Mouse (Mus musculus) thymus, adult 2 months (tissue): ENCODE results near the gene Fam227b. TPM values are rescaled to one million over a fixed set of nuclear protein-coding genes. Genes with fewer than 3 reads are reported as not detected.

Experiments used
- DNase-seq: peaks from one replicate; pipeline ENCODE4 v3.0.0; 2021
- H3K27ac ChIP-seq: fragments of 200-500 bp; 2 replicates; pipeline ENCODE4 v1.5.1; 2012; ENCODE audit warnings: low read length, control low read depth; ENCODE audit not compliant: control insufficient read depth, insufficient read depth
- H3K27me3 ChIP-seq: fragments of 200-500 bp; 2 replicates; pipeline ENCODE4 v1.6.1; 2012; ENCODE audit warnings: mild to moderate bottlenecking, low read length, moderate library complexity, mixed read lengths; ENCODE audit not compliant: control insufficient read depth, insufficient read depth
- H3K36me3 ChIP-seq: fragments of 200-500 bp; 2 replicates; pipeline ENCODE4 v1.6.1; 2012; ENCODE audit warnings: mild to moderate bottlenecking, low read length, moderate library complexity; ENCODE audit not compliant: control insufficient read depth, insufficient read depth
- H3K4me1 ChIP-seq: fragments of 200-500 bp; replicated peaks from 2 replicates; pipeline ENCODE4 v1.6.1; 2012; ENCODE audit warnings: low read length; ENCODE audit not compliant: control insufficient read depth, insufficient read depth
- H3K4me3 ChIP-seq: fragments of 200-500 bp; 2 replicates; pipeline ENCODE4 v1.5.1; 2012; ENCODE audit warnings: mild to moderate bottlenecking, low read length, control low read depth, moderate library complexity; ENCODE audit not compliant: control insufficient read depth, insufficient read depth
- CTCF ChIP-seq: fragments of 200-500 bp; IDR thresholded peaks from 2 replicates; pipeline ENCODE4 v1.5.1; 2012; ENCODE audit warnings: mild to moderate bottlenecking, control low read depth, low read length, moderate library complexity, borderline replicate concordance; ENCODE audit not compliant: control insufficient read depth, poor library complexity, insufficient read depth; ENCODE audit errors: extremely low read depth
- POLR2A ChIP-seq: fragments of 200-500 bp; IDR thresholded peaks from 2 replicates; pipeline ENCODE4 v1.6.1; 2012; ENCODE audit warnings: mild to moderate bottlenecking, low read length, control low read depth, moderate library complexity; ENCODE audit not compliant: control insufficient read depth, poor library complexity, insufficient read depth; ENCODE audit errors: extremely low read depth
- WGBS: fragments of 180-500 bp; shearing (Covaris S2); methylation state at CpG from one replicate; pipeline ENCODE4 v1.1.7; 2018; 5-methylcytosine and 5-hydroxymethylcytosine counted together
- polyA plus RNA-seq: library from polyadenylated mRNA; depleted of rRNA; stranded (reverse); fragments of >200 nt; gene quantifications from 2 replicates; pipeline ENCODE4 v1.2.3, GENCODE M21; 2012

Fam227b gene
- polyA plus RNA-seq, 1 experiment: not detected

DNA sequence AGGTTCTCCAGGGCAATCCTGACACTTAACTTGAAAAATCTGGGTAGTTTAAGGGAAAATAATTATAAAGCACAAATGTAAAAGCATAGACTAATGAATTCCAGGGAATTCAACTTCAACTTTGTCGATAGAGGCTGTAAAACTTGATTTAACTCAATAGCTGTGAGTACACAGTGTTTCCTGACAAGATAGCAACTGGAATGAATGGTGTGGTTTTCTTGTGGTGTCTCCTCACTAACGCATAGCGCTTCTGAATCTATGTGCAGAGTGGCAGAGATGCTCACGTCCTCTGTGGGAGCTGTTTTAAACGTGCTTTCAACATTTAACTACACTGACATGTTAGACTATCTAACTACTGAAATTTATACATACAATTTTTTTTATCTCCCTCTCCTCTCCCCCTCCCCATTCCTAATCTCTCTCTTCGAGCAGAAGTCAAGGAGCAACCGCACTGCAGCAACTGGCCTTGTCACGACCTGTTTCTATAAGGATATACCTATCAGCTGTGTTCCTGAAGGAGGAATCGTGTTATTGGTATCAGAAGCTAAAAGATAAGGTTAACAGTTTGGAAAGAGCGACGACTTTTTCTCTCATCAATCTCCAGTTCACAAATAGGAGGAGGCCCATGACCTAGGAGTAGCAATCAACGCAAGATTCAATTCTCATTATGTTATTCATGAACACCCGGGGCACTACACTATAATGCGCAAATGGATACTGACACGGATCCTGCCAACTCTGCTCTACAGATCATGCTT lies 116.6 kb downstream of the Fam227b start:
- no peak for TF ChIP-seq CTCF
- no peak for TF ChIP-seq POLR2A
- no peaks in the 10 kb centered on the region for H3K27me3 ChIP-seq
- no peaks in the 10 kb centered on the region for H3K4me1 ChIP-seq
- no peak for DNase-seq
- WGBS: 87% methylated on average over 15 of the region's 15 CpGs
- no peaks in the 10 kb centered on the region for H3K36me3 ChIP-seq
- no peak overlapping the region for H3K4me3 ChIP-seq
- H3K27ac ChIP-seq: no peak overlapping the region

DNA sequence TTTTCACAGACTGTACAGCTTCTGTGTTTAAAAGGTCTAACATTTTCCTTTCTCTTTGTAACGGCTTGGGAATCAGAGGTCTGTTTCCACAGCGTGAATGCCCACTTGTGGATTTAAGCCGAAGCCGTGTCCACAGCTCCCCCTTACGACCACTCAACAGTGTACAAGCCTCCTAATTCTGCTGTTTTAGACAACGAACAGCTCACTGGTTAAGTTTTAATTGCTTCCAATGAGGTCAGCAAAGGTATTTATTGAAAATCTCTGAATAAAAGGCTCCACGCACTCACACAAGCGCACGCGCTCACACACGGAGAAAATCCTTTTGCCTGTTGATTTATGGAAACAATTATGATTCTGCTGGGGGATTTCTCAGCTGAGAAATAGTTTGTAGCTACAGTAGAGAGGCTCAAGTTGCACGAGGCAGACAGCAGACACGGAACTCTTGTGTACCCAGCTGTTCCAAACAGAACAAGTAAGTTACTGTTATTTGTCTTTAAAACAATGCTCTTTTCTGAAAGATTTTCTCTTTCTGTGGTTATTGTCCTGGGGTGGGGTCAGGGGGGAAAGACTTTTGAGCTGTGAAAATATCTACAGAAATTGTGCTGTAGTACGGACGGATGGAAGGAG lies 117.3 kb downstream of the Fam227b start, which contains the start of gene Fgf7:
TSS of gene Fgf7 (plus strand) at position 280 of the 627 bp plus-strand sequence.
- WGBS: 81% methylated on average over 15 of the region's 15 CpGs
- no peak for DNase-seq
- Histone ChIP-seq H3K27me3 (no peaks in the 10 kb centered on the region), H3K27ac (no peak within 1 kb of the TSS), H3K4me3 (no peak within 1 kb of the TSS), H3K36me3 (no peaks in the 10 kb centered on the region), H3K4me1 (no peaks in the 10 kb centered on the region)
- TF ChIP-seq POLR2A: no peak

DNA sequence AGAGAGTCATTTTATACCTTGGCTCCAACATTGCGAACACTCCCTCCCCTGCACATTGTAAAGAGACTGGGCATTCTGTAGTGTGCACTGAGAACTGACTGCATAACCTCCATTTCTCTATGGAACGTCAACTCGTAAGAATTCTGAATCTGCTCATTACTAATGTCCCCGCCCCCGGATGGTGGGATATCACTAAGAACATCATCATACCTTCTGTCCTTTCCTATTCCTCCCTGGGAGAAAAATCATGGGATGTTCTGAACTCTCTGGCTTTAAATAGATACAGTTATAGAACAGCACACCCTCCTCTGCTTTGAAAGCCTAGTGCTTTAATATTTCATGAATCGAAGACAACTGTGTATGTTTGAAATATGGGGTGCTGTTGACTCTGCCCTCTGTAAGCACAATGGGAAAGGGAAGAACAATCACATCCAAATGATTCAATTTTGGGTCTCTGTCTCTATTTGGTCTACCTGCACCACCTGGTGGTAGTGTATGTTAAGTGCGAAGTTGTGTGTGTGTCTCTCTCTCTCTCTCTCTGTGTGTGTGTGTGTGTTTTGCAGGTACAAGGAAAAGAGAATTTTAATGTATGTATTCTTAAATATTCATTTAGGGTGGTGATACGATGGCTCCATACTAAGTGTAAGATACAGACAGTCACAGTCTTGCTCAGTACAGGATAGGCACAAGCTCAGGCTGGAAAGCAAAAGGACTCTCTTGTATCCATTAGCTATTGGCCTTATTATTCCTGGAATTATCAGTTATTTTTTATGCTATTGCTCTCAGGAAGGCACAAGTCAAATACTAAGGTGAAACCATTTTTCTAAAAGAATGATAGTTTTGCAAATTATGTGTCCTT lies 118.5 kb downstream of the Fam227b start:
- Histone ChIP-seq H3K27ac (no peak overlapping the region), H3K4me3 (no peak overlapping the region), H3K27me3 (no peaks in the 10 kb centered on the region), H3K4me1 (no peaks in the 10 kb centered on the region), H3K36me3 (no peaks in the 10 kb centered on the region)
- peak; percentile 8 for DNase-seq
- TF ChIP-seq CTCF (no peak), POLR2A (no peak)
- WGBS: 88% methylated on average over 8 of the region's 8 CpGs

DNA sequence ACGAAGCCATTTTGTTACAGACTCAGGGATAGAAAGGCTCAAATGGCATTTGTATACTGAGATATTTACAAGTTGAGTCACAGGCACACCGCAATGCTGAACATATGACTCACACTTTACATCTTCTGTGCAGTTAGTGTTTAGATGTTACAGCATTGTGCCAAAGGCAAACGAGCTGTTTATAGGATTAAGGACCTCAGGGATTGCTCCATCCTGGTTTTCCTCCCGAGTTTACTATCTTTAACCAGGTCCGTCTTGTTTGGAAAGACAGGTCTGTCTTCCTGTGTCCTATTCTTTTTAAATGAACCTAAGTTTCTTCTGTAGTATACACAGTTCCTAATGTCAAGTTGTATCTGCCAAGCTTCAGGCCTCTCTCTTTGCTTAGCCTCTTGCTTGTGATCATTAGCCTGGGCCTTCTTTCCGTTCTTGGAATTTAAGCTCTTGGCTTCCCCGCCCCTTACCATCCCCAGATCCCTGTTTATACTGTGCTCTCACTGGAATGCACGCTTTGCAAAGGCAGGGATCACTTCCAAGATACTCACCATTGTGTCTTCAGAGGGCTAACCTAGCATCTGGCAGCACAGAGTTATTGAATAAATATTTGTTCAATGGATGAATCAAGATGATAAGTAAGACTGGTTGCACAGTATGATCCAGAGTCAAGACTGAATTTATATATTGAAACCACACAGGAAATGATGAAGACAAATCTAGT lies 120.5 kb downstream of the Fam227b start:
- Histone ChIP-seq H3K36me3 (no peaks in the 10 kb centered on the region), H3K4me1 (no peaks in the 10 kb centered on the region), H3K4me3 (no peak overlapping the region), H3K27ac (no peak overlapping the region), H3K27me3 (no peaks in the 10 kb centered on the region)
- TF ChIP-seq CTCF (no peak), POLR2A (no peak)
- 81% methylated on average over 8 of the region's 8 CpGs for WGBS
- DNase-seq: no peak

DNA sequence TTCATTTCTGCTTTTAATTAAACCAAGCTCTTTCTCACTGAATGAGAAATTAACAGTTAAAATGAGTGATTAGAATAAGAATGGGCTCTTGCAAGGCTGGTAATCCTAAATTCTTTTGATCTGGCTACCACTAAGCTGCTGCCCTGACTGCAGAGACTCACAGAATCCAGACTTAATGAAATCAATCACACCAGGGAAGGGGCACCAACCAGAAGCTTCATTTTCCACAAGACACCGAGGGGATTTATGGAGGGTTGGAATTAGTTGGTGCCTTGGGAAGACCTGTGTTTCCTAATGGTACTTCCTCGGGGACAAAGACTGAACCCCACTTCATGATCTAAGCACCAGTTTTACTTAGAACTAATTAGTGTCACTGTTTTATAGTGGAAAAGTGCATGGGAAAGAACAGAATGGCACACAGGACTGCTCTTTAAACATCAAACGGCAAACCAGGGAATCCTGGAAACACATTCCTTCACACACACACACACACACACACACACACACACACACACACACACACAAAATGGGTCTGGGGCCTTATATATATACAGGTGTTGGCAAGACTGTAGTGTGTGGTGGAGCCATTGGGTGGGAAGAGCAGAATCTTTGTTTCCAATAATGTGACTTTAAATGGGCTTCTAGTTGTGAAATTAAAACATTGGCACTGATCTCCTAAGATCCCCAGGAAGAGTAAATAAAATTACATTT lies 135.9 kb downstream of the Fam227b start:
- no peak overlapping the region for H3K4me3 ChIP-seq
- H3K4me1 ChIP-seq: no peaks in the 10 kb centered on the region
- no peaks in the 10 kb centered on the region for H3K36me3 ChIP-seq
- WGBS: 92% methylated on average over 3 of the region's 3 CpGs
- no peak for DNase-seq
- no peak for TF ChIP-seq CTCF
- no peak for TF ChIP-seq POLR2A
- H3K27me3 ChIP-seq: no peaks in the 10 kb centered on the region
- H3K27ac ChIP-seq: no peak overlapping the region
